Mouse (Mus musculus) limb, embryonic 14.5 days (tissue): ENCODE data around the gene Naf1. TPM values are rescaled to one million over a fixed set of nuclear protein-coding genes. Genes with fewer than 3 reads are reported as not detected.

ENCODE experiments used
- ATAC-seq: fragments of 200-750 bp; cut with Nextera tagmentation; 2 replicates; pipeline ENCODE4 v1.8.0; 2017; ENCODE audit warnings: low read depth, moderate number of reproducible peaks, moderate TSS enrichment; ENCODE audit not compliant: low FRiP score
- DNase-seq: peaks from one replicate; pipeline ENCODE4 v3.0.0-alpha.2; 2015; ENCODE audit warnings: low spot score
- H3K27ac ChIP-seq: fragments of 300-500 bp; sonication (generic); replicated peaks from 2 replicates; pipeline ENCODE4 v1.5.1; 2014; ENCODE audit warnings: low read depth, mild to moderate bottlenecking, low read length, moderate library complexity, mixed read lengths
- H3K27me3 ChIP-seq: fragments of 300-500 bp; sonication (generic); 2 replicates; pipeline ENCODE4 v1.6.1; 2014; ENCODE audit warnings: low read length, mixed read lengths; ENCODE audit not compliant: control insufficient read depth, insufficient read depth
- H3K36me3 ChIP-seq: fragments of 300-500 bp; sonication (generic); 2 replicates; pipeline ENCODE4 v1.6.1; 2014; ENCODE audit warnings: mild to moderate bottlenecking, low read length, moderate library complexity, mixed read lengths; ENCODE audit not compliant: control insufficient read depth, insufficient read depth
- H3K4me1 ChIP-seq: fragments of 300-500 bp; sonication (generic); 2 replicates; pipeline ENCODE4 v1.6.1; 2014; ENCODE audit warnings: antibody characterized with exemption, low read length, mixed read lengths; ENCODE audit not compliant: control insufficient read depth, insufficient read depth
- H3K4me2 ChIP-seq: fragments of 300-500 bp; sonication (generic); replicated peaks from 2 replicates; pipeline ENCODE4 v1.6.1; 2014; ENCODE audit warnings: low read depth, mild to moderate bottlenecking, low read length, moderate library complexity; ENCODE audit not compliant: severe bottlenecking
- H3K4me3 ChIP-seq: fragments of 300-500 bp; sonication (generic); replicated peaks from 2 replicates; pipeline ENCODE4 v1.5.1; 2014; ENCODE audit warnings: low read length
- H3K9ac ChIP-seq: fragments of 300-500 bp; sonication (generic); 2 replicates; pipeline ENCODE4 v1.6.1; 2014; ENCODE audit warnings: mild to moderate bottlenecking, low read depth, low read length, moderate library complexity; ENCODE audit not compliant: severe bottlenecking
- H3K9me3 ChIP-seq: fragments of 300-500 bp; sonication (generic); 2 replicates; pipeline ENCODE4 v1.6.1; 2016; ENCODE audit warnings: low read length; ENCODE audit not compliant: control insufficient read depth
- POLR2A ChIP-seq: fragments of 200-500 bp; IDR thresholded peaks from 2 replicates; pipeline ENCODE4 v1.8.0; 2012; ENCODE audit warnings: inconsistent platforms, mild to moderate bottlenecking, moderate library complexity, borderline replicate concordance; ENCODE audit not compliant: insufficient read depth, insufficient read length; ENCODE audit errors: extremely low read depth
- WGBS: fragments of 180-500 bp; shearing (Covaris S2); extraction: QIAGEN DNeasy Blood & Tissue Kit; methylation state at CpG from one replicate; pipeline ENCODE4 v1.1.7; 2014; 5-methylcytosine and 5-hydroxymethylcytosine counted together
- polyA plus RNA-seq, 2 experiments: library from polyadenylated mRNA; depleted of rRNA in 1 of 2; stranded (reverse) in 1 of 2; unstranded in 1 of 2; fragments of >200 nt; fragmentation: Nextera tagmentation in 1 of 2; extraction: Ambion mirVana in 1 of 2; gene quantifications; 2 replicates each; pipeline versions ENCODE4 v1.2.1 to v1.2.3; 2012 to 2014

Gene Naf1
- polyA plus RNA-seq (2012; rRNA removed): 11.0 and 12.0 TPM in 2 replicates
- 4.6 and 5.4 TPM in 2 replicates for polyA plus RNA-seq (2014; fragmentation: Nextera tagmentation; extraction: Ambion mirVana)

DNA sequence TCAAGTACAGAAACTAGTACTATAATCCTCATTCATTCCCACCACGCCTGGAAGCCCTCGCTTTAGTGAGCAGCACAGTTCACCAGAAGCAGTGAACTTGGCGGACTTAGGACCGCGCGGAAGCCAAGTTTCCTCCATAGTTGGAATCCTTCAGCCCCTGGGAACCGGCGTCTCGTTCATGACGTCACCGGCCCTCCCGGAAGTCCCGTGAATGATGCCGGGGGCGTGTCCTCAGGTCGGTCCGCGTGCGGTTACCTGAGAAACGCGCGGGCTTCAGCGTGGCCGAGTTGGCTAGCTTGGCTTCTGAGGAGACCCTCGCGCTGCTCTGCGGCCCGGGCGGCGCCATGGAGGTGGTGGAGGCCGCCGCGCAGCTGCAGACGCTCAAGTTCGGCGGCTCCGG, at the start of gene Naf1:
Naf1 (plus strand) TSS at position 195 of the 400 bp plus-strand sequence.
- peak within 1 kb of the TSS; percentile 76; the same call in 1 of the 2 replicates for H3K27ac ChIP-seq
- TF ChIP-seq POLR2A: 0 out of 2 replicates have a peak, but pooled peaks have one; percentile 49
- peak within 1 kb of the TSS; percentile 72 for H3K4me3 ChIP-seq
- no peaks in the 10 kb centered on the region for H3K9me3 ChIP-seq
- no peaks in the 10 kb centered on the region for H3K27me3 ChIP-seq
- WGBS: 1% methylated on average over 33 of the region's 37 CpGs
- H3K36me3 ChIP-seq: no peaks in the 10 kb centered on the region
- DNase-seq (peak; percentile 96), ATAC-seq (peak; percentile 98)
- H3K9ac ChIP-seq: peak within 1 kb of the TSS; percentile 77
- peaks cover 12% of the 10 kb centered on the region for H3K4me1 ChIP-seq
- peak within 1 kb of the TSS; percentile 71 for H3K4me2 ChIP-seq

DNA sequence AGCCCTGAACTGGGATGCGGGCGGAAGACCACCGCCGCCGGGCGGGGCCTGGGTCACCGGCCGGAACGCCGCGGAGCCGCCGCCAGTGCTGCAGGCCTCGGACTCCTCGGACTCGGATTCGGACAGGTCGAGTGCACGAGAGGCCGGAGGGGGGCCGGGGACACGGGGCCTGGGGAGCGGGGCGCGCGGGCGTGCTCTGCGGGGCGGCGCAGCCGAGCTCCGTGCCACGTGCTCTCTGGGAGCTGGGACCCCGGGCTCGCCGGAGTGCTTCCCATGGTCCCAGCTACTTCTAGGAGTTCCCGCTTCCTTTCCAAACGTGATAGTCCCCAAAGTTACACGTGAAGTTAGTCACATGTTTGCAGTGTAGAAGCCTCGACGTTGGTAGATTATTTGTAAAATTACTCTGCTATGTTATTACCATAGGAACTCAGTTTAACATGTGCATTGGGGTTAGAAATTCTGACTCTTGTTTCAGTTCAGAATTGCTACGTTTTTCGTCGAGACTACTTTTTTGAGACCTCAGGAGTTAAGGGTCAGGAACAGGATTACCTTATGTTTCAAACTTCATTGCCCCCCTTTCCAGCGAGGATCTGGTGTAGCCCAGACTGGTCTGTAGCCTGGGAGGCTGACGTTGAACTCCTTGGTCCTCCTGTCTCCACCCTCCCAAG, 1.0 kb downstream of the Naf1 start:
- DNase-seq (peak; percentile 25), ATAC-seq (peak; percentile 53; the same call in 1 of the 2 replicates)
- no peak for TF ChIP-seq POLR2A
- WGBS: under 1% methylated on average over 23 of the region's 46 CpGs
- H3K9ac ChIP-seq: peak overlapping the region; percentile 77
- peak overlapping the region; percentile 72 for H3K4me3 ChIP-seq
- H3K36me3 ChIP-seq: no peaks in the 10 kb centered on the region
- H3K27me3 ChIP-seq: no peaks in the 10 kb centered on the region
- H3K4me1 ChIP-seq: peaks cover 12% of the 10 kb centered on the region
- peak overlapping the region; percentile 71 for H3K4me2 ChIP-seq
- H3K27ac ChIP-seq: no peak overlapping the region
- H3K9me3 ChIP-seq: no peaks in the 10 kb centered on the region

- peaks cover 12% of the 10 kb centered on the region for H3K4me1 ChIP-seq
- peak overlapping the region; percentile 72 for H3K4me3 ChIP-seq
- no peak for ATAC-seq
- H3K36me3 ChIP-seq: no peaks in the 10 kb centered on the region; the same call in 1 of the 2 replicates
- no peak for TF ChIP-seq POLR2A
- peak overlapping the region; percentile 71 for H3K4me2 ChIP-seq
- DNase-seq: no peak
- H3K27ac ChIP-seq: no peak overlapping the region
- WGBS: 57% methylated on average over 5 of the region's 5 CpGs
- no peaks in the 10 kb centered on the region for H3K27me3 ChIP-seq
- H3K9ac ChIP-seq: 0 out of 2 replicates have a peak overlapping the region, but pooled peaks have one; percentile 77
- H3K9me3 ChIP-seq: no peaks in the 10 kb centered on the region
These were observed 1.8 kb downstream of the Naf1 start for GRCm38 (mm10) chr8:66861589-66862500.

- Histone ChIP-seq H3K4me1 (peaks cover 12% of the 10 kb centered on the region), H3K36me3 (no peaks in the 10 kb centered on the region; the same call in 1 of the 2 replicates), H3K27ac (no peak overlapping the region), H3K4me2 (no peak overlapping the region), H3K9me3 (no peaks in the 10 kb centered on the region), H3K27me3 (no peaks in the 10 kb centered on the region), H3K4me3 (no peak overlapping the region), H3K9ac (no peak overlapping the region)
- WGBS: 95% methylated on average over 3 of the region's 3 CpGs
- no peak for ATAC-seq
- no peak for TF ChIP-seq POLR2A
- no peak for DNase-seq
These were observed 3.7 kb downstream of the Naf1 start for GRCm38 (mm10) chr8:66863761-66864160.

- H3K4me2 ChIP-seq: no peak overlapping the region
- DNase-seq (no peak), ATAC-seq (no peak)
- peaks cover 12% of the 10 kb centered on the region for H3K4me1 ChIP-seq
- no peak overlapping the region for H3K27ac ChIP-seq
- TF ChIP-seq POLR2A: no peak
- no peaks in the 10 kb centered on the region for H3K9me3 ChIP-seq
- WGBS: 65% methylated on average over 1 of the region's 1 CpGs
- H3K4me3 ChIP-seq: no peak overlapping the region
- no peaks in the 10 kb centered on the region for H3K27me3 ChIP-seq
- no peak overlapping the region for H3K9ac ChIP-seq
- no peaks in the 10 kb centered on the region; the same call in 1 of the 2 replicates for H3K36me3 ChIP-seq
These were observed 5.1 kb downstream of the Naf1 start for GRCm38 (mm10) chr8:66865120-66865519.
